Mouse (Mus musculus): Measurements from ENCODE around the gene Dusp14.

Gene Dusp14

DNA sequence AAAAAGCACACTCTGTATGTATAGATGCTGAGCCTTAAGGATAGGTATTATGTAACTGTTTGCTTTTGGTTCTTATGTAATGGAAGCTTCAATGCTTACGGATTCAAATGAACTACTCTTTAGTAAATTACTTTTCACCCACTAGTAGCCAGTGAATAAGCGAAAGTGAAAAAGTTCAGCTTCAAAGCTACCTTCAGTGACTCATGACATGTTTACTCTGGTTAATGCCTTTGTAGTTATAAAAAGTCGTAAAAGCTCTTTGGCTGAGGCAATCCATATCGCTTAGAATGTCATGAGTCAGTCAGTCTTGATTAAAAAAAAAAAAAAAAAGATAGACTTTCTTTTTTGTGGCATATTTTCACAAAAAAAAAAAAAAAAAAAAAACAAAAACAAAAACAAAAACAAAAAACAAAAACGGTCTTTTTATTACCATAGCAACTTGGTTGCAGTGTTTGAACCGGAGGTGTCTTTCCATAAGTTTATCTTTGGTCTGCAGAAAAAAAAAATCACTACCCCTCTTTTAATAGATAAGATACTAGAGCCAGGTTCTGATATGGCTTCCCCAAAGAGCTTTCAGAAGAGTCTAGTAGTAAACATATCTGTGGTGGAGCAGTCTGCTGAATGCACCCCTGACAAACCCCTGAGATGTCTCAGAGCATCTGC, 52.8 kb downstream of the Dusp14 start:
- DNase-seq (ENCODE audit: low spot score), result no peak

GRCm38 (mm10) chr11:84013105-84013504, 56.0 kb downstream of the Dusp14 start:
- DNase-seq (ENCODE audit: low spot score), result no peak

GRCm38 (mm10) chr11:84011576-84011975, 57.5 kb downstream of the Dusp14 start:
- no peak for DNase-seq (ENCODE audit: low spot score)

GRCm38 (mm10) chr11:84011050-84011449, 58.0 kb downstream of the Dusp14 start:
- no peak for DNase-seq (ENCODE audit: low spot score)

GRCm38 (mm10) chr11:84010411-84010810, 58.6 kb downstream of the Dusp14 start:
- DNase-seq (ENCODE audit: low spot score), result no peak

- DNase-seq (ENCODE audit: low spot score), result no peak
Observed at GRCm38 (mm10) chr11:84009001-84009400, 60.1 kb downstream of the Dusp14 start.

- no peak for DNase-seq (ENCODE audit: low spot score)
Observed at GRCm38 (mm10) chr11:84003986-84004385, 65.1 kb downstream of the Dusp14 start.

DNA sequence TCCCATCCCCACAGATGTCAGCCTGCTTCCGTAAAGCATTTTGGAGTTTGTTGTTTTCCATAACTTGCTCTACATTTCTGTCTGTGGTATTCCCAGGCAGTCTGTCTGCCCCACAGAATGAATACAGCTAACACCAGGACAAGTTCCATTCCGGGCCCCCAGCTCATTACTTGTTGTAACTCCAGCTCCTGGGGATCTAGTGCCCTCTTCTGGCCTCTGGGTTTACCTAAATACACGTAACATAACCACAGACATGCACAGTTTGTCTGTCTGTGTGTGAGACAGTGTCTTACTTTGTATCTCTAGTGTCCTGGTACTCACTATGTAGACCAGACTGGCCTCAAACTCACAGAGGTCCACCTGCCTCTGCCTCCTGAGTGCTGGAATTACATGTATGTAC, 67.8 kb downstream of the Dusp14 start:
- DNase-seq (ENCODE audit: low spot score), result no peak

GRCm38 (mm10) chr11:83999411-83999915, 69.6 kb downstream of the Dusp14 start:
- no peak for DNase-seq (ENCODE audit: low spot score)

DNA sequence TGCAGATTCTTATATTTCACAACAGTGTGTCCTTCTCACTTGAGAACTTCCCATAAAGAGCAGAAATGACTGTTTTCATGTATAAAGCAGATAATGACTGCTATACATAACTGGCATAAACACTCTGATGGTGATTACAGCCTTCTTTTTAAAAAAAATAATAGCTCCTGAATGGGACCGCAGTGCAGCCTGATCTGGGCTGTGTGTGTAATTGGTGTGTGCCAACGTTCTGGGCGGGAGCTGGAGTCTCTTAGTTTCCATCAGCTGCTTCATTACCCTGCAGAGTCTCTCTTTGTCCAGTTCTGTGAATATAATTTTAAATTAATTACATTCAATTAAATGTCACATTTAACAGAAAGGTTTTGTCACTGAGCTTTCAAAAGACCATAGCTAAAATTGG, 70.1 kb downstream of the Dusp14 start:
- no peak for DNase-seq (ENCODE audit: low spot score)

All from spleen, adult 12 weeks (tissue).